Mouse (Mus musculus) brain, embryonic 14.5 days (tissue): ENCODE results near the gene Ift88.

Experiments
- CTCF ChIP-seq: fragments of 200-500 bp; IDR thresholded peaks from 2 replicates; pipeline ENCODE4 v1.5.1; 2012; ENCODE audit warnings: inconsistent platforms, mild to moderate bottlenecking, moderate library complexity, borderline replicate concordance; ENCODE audit not compliant: insufficient read depth, insufficient read length; ENCODE audit errors: extremely low read depth
- POLR2A ChIP-seq: fragments of 200-500 bp; IDR thresholded peaks from 2 replicates; pipeline ENCODE4 v1.6.1; 2012; ENCODE audit warnings: mild to moderate bottlenecking, inconsistent platforms, borderline replicate concordance; ENCODE audit not compliant: poor library complexity, insufficient read depth, insufficient read length, severe bottlenecking; ENCODE audit errors: extremely low read depth

DNA sequence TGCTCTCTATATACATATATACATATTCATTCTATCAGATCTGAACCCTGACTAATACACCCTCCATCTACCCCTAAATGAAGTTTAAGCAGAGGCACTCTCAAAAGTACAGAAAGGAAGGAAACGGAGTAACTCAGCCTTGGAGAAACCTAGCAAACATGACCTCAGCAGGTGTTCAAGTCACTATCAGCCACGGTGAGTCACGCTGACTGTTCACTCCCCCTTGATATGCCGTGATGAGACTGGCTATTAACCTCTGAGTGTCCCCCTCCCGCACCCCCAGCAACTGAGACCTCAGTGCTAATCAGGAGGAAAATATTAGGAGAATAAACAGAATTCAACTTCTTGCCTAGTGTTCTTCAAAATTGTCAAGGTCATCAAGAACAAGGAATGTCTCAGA, 38.2 kb upstream of the Ift88 start:
- TF ChIP-seq CTCF = no peak
- TF ChIP-seq POLR2A = no peak
